Mouse (Mus musculus) thymus, adult 2 months (tissue): ENCODE measurements at regions not wholly inside any gene's neighbourhood (a gene's known extent, or its start where the extent isn't known, plus 50 kb on each side); places are given as distances from the start of the nearest gene placed in this dataset.

Experiments used
- DNase-seq: peaks from one replicate; pipeline ENCODE4 v3.0.0; 2021
- H3K27ac ChIP-seq: fragments of 200-500 bp; 2 replicates; pipeline ENCODE4 v1.5.1; 2012; ENCODE audit warnings: low read length, control low read depth; ENCODE audit not compliant: control insufficient read depth, insufficient read depth
- H3K27me3 ChIP-seq: fragments of 200-500 bp; 2 replicates; pipeline ENCODE4 v1.6.1; 2012; ENCODE audit warnings: mild to moderate bottlenecking, low read length, moderate library complexity, mixed read lengths; ENCODE audit not compliant: control insufficient read depth, insufficient read depth
- H3K36me3 ChIP-seq: fragments of 200-500 bp; 2 replicates; pipeline ENCODE4 v1.6.1; 2012; ENCODE audit warnings: mild to moderate bottlenecking, low read length, moderate library complexity; ENCODE audit not compliant: control insufficient read depth, insufficient read depth
- H3K4me1 ChIP-seq: fragments of 200-500 bp; replicated peaks from 2 replicates; pipeline ENCODE4 v1.6.1; 2012; ENCODE audit warnings: low read length; ENCODE audit not compliant: control insufficient read depth, insufficient read depth
- H3K4me3 ChIP-seq: fragments of 200-500 bp; 2 replicates; pipeline ENCODE4 v1.5.1; 2012; ENCODE audit warnings: mild to moderate bottlenecking, low read length, control low read depth, moderate library complexity; ENCODE audit not compliant: control insufficient read depth, insufficient read depth
- CTCF ChIP-seq: fragments of 200-500 bp; IDR thresholded peaks from 2 replicates; pipeline ENCODE4 v1.5.1; 2012; ENCODE audit warnings: mild to moderate bottlenecking, control low read depth, low read length, moderate library complexity, borderline replicate concordance; ENCODE audit not compliant: control insufficient read depth, poor library complexity, insufficient read depth; ENCODE audit errors: extremely low read depth
- POLR2A ChIP-seq: fragments of 200-500 bp; IDR thresholded peaks from 2 replicates; pipeline ENCODE4 v1.6.1; 2012; ENCODE audit warnings: mild to moderate bottlenecking, low read length, control low read depth, moderate library complexity; ENCODE audit not compliant: control insufficient read depth, poor library complexity, insufficient read depth; ENCODE audit errors: extremely low read depth
- WGBS: fragments of 180-500 bp; shearing (Covaris S2); methylation state at CpG from one replicate; pipeline ENCODE4 v1.1.7; 2018; 5-methylcytosine and 5-hydroxymethylcytosine counted together

DNA sequence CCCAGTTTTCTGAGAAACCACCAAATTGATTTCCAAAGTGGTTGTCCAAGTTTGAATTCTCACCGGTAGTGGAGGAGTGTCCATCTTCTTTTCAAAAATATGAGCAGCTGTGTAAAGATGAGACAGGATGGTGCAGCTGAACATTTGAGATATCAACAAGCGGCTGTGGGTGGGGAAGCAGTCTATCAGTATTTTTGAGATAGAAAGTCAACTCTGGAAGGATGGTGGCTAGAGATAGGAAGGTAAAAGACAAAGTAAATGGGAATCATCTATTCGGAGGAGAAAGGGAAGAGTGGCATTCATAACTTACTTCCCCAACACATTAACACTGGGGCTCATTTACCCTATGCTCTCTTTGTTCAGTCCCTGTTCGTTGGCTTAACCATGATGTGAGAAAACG is 146.9 kb upstream of the Gmnc start:
- H3K36me3 ChIP-seq: no peaks in the 10 kb centered on the region
- DNase-seq: no peak
- 83% methylated on average over 5 of the region's 5 CpGs for WGBS

DNA sequence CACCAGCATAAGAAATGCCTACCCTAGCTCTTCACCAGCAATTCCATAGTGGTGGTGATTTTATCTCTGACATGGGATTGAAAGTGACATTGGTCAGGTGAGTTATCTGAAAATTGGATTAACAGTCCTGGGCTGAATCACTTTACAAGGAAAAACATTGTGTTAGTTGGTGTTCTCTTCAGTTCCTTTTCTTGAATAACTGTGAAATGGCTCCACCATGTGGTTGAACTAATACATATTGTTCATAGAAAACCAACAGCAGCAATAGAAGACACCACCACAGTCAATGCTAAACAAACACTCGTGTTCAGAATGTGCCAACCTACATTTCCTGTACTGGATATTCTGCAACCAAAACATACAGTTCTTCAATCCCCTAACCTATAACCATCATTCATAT is 147.5 kb upstream of the Gmnc start:
- WGBS: 7% methylated on average over 1 of the region's 1 CpGs
- Histone ChIP-seq H3K4me1 (no peaks in the 10 kb centered on the region), H3K27me3 (no peaks in the 10 kb centered on the region), H3K4me3 (no peak overlapping the region), H3K36me3 (no peaks in the 10 kb centered on the region), H3K27ac (no peak overlapping the region)
- DNase-seq: no peak
- TF ChIP-seq CTCF: no peak
- no peak for TF ChIP-seq POLR2A

More for the DNA sequence above, 146.9 kb upstream of the Gmnc start:
- Histone ChIP-seq H3K27ac (no peak overlapping the region), H3K27me3 (no peaks in the 10 kb centered on the region), H3K4me3 (no peak overlapping the region), H3K4me1 (no peaks in the 10 kb centered on the region)
- TF ChIP-seq CTCF: no peak
- TF ChIP-seq POLR2A: no peak

DNA sequence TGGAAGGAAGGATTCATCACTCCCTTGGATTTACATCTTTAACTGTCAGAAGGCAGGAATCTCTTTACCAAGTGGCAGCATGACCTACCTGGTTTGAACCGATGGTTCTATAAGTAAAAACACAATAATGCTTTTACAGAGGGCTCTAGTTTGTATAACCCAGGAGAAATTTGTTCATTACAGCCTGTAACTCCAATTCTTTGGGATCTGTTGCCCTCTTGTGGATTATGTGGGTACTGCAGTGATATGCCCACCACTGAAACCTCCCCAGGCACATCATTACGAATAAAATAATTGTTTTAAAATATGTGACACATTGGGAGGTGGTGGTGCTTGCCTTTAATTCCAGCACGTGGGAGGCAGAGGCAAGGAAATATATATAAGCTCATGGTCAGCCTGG is 148.6 kb upstream of the Gmnc start:
- TF ChIP-seq POLR2A (no peak), CTCF (no peak)
- Histone ChIP-seq H3K4me1 (no peaks in the 10 kb centered on the region), H3K27me3 (no peaks in the 10 kb centered on the region), H3K36me3 (no peaks in the 10 kb centered on the region), H3K4me3 (no peak overlapping the region), H3K27ac (no peak overlapping the region)
- 13% methylated on average over 3 of the region's 3 CpGs for WGBS
- peak; percentile 26 for DNase-seq

DNA sequence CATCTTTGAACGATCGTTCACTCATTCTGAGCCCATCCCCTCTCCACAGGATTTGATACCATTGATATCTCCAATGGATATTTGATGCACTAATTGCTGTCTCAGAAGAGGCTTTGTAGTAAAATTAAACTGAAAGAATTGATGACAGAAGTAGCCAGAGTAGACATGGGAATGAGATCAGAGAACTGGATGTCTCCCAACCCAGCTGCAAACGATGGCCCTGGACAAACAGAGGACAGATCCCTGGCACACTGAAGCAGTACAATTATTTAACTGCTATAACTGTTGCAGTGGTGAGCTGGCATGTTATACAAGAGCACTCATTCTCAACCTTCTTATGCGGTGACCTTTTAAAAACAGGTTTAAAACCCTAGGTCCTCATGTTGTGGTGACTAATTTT is 151.5 kb upstream of the Ostn start:
- Histone ChIP-seq H3K4me1 (no peaks in the 10 kb centered on the region), H3K36me3 (no peaks in the 10 kb centered on the region), H3K4me3 (no peak overlapping the region), H3K27ac (no peak overlapping the region), H3K27me3 (no peaks in the 10 kb centered on the region)
- TF ChIP-seq POLR2A (no peak), CTCF (no peak)
- WGBS: 91% methylated on average over 4 of the region's 4 CpGs
- no peak for DNase-seq

DNA sequence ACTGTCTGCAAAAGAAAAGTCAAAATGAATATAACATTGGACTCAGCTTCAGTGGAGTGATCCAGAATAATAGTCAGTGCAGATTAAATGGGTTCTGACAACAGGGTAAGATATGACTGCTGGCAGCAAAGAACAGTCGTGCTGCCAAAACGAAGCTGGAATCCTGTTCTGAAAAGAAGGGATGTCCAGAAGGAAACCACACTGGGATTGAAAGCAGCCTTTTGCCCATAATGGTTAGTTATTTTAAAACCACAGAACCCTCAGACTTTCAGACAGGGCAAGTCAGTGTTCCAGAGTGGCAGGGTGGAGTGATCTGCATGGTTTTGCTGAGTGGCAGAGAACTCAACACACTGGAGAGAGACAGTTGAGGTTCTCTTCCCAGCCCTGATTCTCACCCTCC is 111.6 kb upstream of the Ostn start:
- Histone ChIP-seq H3K27ac (no peak overlapping the region), H3K4me1 (no peaks in the 10 kb centered on the region), H3K36me3 (no peaks in the 10 kb centered on the region), H3K4me3 (no peak overlapping the region), H3K27me3 (no peaks in the 10 kb centered on the region)
- TF ChIP-seq POLR2A (no peak), CTCF (no peak)
- 51% methylated on average over 2 of the region's 2 CpGs for WGBS
- no peak for DNase-seq
